Mouse (Mus musculus) large intestine, adult 2 months (tissue): ENCODE results near the gene Pde4d. TPM values are rescaled to one million over a fixed set of nuclear protein-coding genes. Genes with fewer than 3 reads are reported as not detected.

Source experiments
- DNase-seq: peaks from one replicate; pipeline ENCODE4 v3.0.0-alpha.2; 2012; ENCODE audit warnings: low read depth, low spot score
- WGBS: fragments of 180-500 bp; shearing (Covaris S2); methylation state at CpG from one replicate; pipeline ENCODE4 v1.1.7; 2018; 5-methylcytosine and 5-hydroxymethylcytosine counted together
- polyA plus RNA-seq: library from polyadenylated mRNA; depleted of rRNA; stranded (reverse); fragments of >200 nt; gene quantifications from 2 replicates; pipeline ENCODE4 v1.2.3, GENCODE M21; 2012

Gene Pde4d
- polyA plus RNA-seq, 1 experiment: 7.7 TPM

DNA sequence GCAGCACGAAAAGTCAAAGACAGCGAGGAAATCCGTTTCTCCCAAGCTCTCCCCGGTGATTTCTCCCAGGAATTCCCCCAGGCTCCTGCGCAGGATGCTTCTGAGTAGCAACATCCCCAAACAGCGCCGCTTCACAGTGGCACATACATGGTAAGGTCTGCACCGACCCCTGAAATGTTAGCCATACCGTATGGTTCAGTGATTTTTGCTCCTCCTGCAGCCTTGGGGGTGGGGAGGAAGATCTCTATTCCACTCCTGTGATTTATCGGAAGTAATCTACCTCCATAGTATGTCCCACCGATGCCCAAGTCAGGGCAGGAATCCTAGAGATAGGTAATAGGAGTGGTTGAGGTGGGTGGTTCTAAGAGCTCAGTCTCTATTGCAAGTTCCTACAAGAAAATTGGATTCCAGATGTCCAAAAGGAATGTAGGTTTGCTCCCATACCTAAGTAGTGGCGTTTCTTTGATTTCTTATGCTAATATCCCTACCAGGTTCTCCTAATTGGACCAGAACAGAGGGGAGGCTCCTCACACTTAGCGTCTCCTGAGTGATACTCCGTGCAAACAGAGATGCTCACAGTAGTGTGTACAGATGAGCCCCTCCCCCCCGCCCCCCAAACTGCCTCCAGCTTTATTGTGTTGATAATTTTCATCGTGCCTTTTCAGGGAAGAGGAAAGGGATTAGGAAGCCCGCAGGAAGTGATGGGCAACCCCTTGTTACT, 811.2 kb downstream of the Pde4d start:
- 1% methylated on average over 17 of the region's 17 CpGs for WGBS
- DNase-seq: no peak

DNA sequence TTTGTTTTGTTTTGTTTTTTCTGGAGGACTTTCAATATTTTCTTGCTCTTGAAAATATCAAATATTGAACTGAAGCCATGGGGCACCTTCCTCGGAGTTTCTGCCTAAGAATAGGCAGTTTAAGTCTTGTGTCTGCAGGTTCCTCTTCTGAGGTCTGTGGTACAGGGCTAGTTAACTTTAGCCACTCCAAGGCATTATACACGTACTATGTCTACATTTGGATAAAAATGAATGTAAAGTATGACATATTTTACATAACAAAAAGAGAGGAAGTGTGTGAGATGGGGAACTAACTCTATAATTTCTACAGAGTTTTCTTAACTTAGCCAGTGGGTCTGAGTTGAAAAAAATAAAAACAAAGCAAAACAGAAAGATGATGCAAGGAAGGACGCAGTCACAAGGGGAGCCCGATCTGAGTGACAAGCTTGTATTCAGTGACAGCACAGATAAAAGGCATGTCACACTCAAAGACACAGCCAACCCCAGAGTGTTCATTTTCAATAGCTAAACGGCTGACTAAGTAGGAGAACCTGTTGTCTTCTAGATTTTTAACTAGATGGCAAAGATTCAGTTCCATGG, 812.0 kb downstream of the Pde4d start:
- DNase-seq: no peak
- 38% methylated on average over 5 of the region's 5 CpGs for WGBS

GRCm38 (mm10) chr13:109262501-109262900, 812.8 kb downstream of the Pde4d start:
- WGBS: 69% methylated on average over 5 of the region's 5 CpGs
- DNase-seq: no peak

- no peak for DNase-seq
These were observed 814.1 kb downstream of the Pde4d start for GRCm38 (mm10) chr13:109263833-109264232.

DNA sequence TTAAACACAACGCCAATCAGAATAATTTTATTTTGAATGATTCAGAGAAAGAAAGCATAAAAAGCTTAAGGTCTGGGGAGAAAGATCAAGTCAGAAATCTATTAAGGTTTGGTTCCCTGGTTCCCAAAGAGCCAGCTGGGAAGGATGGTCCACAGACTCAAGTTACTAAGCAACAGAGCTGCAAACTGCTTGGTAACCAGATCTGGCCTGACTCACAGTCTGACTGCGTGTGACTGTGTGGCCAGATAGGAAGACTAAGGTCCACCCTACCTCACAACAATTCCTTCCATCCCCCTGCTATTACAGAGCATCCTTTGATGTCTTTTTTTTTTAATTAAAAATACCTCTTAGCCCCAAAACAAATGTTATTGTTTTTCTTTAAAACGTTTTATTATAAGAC, 818.5 kb downstream of the Pde4d start:
- WGBS: 67% methylated on average over 3 of the region's 3 CpGs
- no peak for DNase-seq

- WGBS: 46% methylated on average over 4 of the region's 4 CpGs
- DNase-seq: no peak
These were observed 819.0 kb downstream of the Pde4d start for GRCm38 (mm10) chr13:109268659-109269322.

- no peak for DNase-seq
- WGBS: 53% methylated on average over 10 of the region's 10 CpGs
These were observed 825.1 kb downstream of the Pde4d start for GRCm38 (mm10) chr13:109274869-109275268.

- no peak for DNase-seq
- WGBS: 63% methylated on average over 7 of the region's 7 CpGs
These were observed 828.0 kb downstream of the Pde4d start for GRCm38 (mm10) chr13:109277792-109278191.

DNA sequence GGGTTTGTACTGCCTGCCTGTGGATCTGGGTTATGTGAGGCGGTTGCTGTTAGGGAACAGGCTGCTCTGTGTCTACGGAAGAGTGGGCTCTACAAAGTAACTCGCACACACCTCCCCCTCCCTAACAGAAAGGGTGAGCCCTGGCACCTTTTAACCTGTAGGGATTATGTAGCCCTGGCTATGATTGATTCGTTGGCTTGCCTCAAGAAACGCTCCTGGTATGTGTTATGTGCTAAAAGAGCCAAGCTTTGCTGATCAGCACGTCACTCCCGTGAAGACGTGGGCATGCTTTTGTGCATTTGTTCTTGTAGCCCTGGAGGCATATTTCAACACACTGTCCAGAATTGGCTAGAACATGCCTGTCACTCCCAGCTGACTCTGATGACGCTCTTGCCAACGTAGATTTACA, 828.8 kb downstream of the Pde4d start:
- DNase-seq: no peak
- 74% methylated on average over 10 of the region's 10 CpGs for WGBS

GRCm38 (mm10) chr13:109279211-109279610, 829.5 kb downstream of the Pde4d start:
- 45% methylated on average over 6 of the region's 6 CpGs for WGBS
- no peak for DNase-seq

GRCm38 (mm10) chr13:109280433-109280832, 830.7 kb downstream of the Pde4d start:
- DNase-seq: no peak
- WGBS: 94% methylated on average over 5 of the region's 5 CpGs

DNA sequence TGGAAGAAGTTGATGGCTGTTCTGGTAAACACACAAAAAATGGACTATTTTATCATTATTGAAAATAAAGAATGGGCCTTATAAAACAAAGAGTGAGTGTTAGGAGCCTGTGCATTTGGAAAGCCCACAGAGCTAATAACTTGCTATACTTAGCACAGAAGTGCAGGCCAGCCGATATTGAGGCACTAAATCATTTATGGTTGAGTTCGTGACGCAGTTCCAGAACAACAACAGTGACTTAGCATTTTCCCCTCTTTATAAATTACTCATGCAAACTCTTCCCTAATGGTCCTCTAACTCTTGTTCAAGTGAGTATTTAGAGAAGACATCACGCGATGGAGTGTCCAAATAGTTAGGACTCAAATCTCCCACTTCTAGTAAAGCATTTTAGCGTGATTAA, 837.7 kb downstream of the Pde4d start:
- WGBS: 79% methylated on average over 6 of the region's 6 CpGs
- DNase-seq: no peak

DNA sequence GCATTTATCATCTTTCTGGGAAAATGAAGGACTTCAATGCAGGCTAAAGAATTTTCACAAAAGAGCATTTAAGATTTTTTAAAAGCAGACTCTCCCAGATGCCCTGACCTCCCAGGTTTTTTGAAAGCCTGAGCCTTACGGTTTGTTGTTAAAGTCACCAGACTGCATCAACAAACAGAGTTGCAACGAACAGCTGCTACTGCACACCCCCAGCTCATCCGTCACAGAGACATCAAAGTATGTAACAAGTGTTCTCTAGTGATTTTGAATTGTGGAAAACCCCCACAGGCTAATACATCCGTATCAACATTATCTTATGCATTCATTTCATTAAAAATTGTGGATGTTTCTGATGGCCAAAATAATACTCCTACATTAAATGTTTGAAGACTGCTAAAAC, 841.2 kb downstream of the Pde4d start:
- 72% methylated on average over 4 of the region's 4 CpGs for WGBS

DNA sequence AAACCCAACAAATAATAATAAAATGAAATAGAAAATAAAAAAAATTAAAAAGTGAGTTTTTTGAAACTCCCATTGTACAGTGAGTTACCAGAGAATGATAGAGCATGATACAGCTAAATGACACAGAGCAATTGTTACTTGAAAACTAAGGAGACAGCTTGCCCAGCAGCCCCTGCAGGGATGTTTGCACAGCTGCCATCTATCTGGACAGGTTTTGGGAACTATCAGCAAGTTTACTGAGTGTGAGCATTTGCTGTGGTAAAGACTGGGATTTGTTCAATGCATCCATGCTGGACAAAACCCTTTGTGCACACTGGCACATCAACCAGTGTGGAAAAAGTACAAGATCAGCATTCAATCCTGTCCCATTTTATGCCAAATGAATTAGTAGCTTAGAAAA, 843.3 kb downstream of the Pde4d start:
- DNase-seq: no peak

More for the DNA sequence above, 841.2 kb downstream of the Pde4d start:
- DNase-seq: no peak

DNA sequence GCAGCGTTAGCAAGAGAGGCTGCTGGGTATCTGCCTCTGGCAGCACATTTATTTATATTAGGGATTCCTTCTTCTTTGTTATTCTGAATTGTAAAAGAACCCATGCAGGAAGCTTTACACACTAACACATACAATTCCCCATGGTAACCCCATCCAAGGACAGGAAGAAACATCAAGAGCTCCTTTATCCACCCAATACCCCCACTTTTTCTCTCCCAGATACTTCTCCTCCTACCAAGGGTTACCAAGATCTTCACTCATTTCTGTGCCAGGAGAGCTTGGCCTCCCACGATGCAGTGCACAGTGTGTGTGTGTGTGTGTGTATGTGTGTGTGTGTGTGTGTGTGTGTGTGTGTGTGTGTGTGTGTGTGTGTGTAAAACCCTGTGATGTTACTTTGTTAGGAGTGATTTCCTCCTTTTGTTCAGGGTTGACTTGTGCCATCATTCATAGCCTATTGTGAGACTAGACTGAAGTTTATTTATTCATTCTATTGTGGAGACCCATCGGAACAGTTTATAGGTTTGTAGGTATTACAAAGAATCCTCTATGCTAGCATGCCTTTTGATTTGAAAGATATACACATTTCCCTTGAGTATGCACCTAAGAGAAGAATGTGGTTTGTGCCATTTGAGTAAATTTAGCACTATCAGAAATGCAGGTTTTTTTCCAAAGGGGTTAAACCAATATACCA, 846.7 kb downstream of the Pde4d start:
- DNase-seq: no peak
- 70% methylated on average over 3 of the region's 3 CpGs for WGBS

DNA sequence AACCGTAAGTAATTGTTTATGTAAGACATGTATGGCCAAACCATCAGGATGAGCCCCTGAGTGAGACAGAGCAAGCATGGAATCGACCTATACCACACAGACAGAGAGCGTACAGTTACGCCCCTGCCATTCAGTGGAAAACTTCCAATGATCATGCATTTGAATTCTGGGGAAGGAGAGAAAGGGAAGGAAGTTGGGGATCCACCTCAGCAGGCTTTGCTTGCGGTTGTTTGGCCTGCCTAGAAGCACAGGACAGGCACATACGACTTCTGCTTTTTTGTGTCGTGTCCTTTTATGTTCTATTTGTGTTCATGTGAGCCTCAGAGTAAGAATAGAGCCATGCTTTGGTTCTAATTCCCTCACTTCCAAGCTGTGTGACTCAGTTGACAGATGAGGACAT, 849.1 kb downstream of the Pde4d start:
- DNase-seq: no peak
- 86% methylated on average over 7 of the region's 7 CpGs for WGBS

DNA sequence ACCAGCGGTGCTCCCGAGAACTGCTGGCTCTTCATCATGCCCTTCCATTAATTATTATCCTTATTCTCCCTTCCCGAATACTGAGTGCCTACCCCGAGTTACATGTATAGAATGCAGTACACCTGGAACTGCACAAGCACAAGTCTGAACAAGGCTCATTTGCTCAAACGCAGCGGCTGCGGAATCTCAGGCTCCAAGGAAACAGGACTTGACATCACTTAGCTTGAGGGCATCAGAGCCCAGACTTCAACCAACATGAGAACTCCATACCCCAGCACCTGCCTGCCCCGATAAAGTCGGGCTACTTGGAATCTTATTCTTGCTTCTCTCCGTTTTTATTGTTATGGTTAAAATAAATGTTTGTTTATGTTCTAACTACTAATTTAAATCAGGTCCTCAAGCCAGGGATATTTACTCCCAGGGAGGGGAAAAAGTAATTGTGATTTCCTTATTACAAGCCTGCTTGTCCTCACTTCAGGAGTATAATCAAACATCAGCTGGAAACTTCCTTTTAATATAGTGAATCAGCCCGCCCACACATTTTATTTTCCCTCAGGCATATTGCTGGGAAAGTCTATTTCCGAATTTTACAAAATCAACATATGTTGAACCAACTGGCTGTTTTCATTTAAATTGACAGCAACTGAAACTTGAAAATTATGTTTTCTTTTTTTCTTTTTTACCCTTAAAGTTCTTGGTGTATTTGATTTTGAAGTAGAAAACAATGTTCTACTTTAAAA, 849.9 kb downstream of the Pde4d start:
- DNase-seq: no peak
- WGBS: 76% methylated on average over 12 of the region's 12 CpGs

DNA sequence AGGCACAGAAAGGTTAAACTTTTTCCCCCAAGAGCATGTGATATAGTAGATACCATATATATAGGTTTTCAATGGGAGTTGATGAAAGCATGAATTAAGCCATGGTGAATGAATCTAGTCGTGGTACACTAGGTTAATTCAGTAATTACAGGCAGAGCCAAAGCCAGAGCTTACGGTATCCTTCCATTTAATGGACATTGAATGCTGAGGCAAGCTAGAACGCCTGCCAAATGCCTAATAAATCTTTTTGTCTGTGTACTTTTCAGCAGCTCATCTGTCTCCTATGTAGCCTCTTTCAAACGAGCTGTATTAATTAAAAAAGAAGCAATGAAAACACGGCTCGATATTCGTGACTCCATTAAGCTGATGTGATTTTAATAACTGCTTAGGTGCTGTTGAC, 862.8 kb downstream of the Pde4d start:
- DNase-seq: no peak
- 79% methylated on average over 7 of the region's 7 CpGs for WGBS

DNA sequence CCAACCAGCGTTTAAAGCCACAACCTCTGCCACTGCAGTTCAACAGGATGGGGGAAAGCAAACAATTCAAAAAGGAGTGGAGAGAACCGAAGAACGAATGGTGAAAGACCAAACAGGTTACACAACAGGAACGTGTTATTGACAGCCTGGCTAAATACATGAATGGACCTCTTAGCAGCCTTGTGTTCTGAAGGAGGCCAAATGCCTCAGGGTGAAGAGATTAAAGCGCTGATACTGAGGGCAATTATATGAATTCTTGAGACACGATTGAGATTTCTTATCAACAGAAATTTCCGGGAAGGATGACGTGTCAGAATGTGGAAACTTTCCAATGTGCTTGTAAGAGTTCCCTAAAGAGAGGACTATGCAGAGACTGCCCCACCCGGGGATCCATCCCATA, 865.9 kb downstream of the Pde4d start:
- WGBS: 18% methylated on average over 9 of the region's 9 CpGs

GRCm38 (mm10) chr13:109317644-109318043, 867.9 kb downstream of the Pde4d start:
- WGBS: 42% methylated on average over 2 of the region's 2 CpGs

More for the DNA sequence above, 865.9 kb downstream of the Pde4d start:
- DNase-seq: peak; percentile 22

More at GRCm38 (mm10) chr13:109317644-109318043, 867.9 kb downstream of the Pde4d start:
- DNase-seq: no peak
